Mouse (Mus musculus) liver, embryonic 12.5 days (tissue): ENCODE results near the gene Tomm22. TPM values are rescaled to one million over a fixed set of nuclear protein-coding genes. Genes with fewer than 3 reads are reported as not detected.

Experiments
- ATAC-seq: fragments of 200-750 bp; cut with Nextera tagmentation; 2 replicates; pipeline ENCODE4 v1.8.0; 2017; ENCODE audit warnings: moderate number of reproducible peaks, mild to moderate bottlenecking, moderate library complexity
- H3K27ac ChIP-seq: fragments of 300-500 bp; sonication (generic); 2 replicates; pipeline ENCODE4 v1.5.1; 2016; ENCODE audit warnings: mild to moderate bottlenecking
- H3K27me3 ChIP-seq: fragments of 300-500 bp; sonication (generic); replicated peaks from 2 replicates; pipeline ENCODE4 v1.6.1; 2016; ENCODE audit warnings: mild to moderate bottlenecking, moderate library complexity
- H3K36me3 ChIP-seq: fragments of 300-500 bp; sonication (generic); 2 replicates; pipeline ENCODE4 v1.6.1; 2016; ENCODE audit warnings: mild to moderate bottlenecking, moderate library complexity
- H3K4me1 ChIP-seq: fragments of 300-500 bp; sonication (generic); 2 replicates; pipeline ENCODE4 v1.6.1; 2016
- H3K4me2 ChIP-seq: fragments of 300-500 bp; sonication (generic); 2 replicates; pipeline ENCODE4 v1.6.1; 2016; ENCODE audit warnings: mild to moderate bottlenecking, moderate library complexity
- H3K4me3 ChIP-seq: fragments of 300-500 bp; sonication (generic); 2 replicates; pipeline ENCODE4 v1.5.1; 2016; ENCODE audit warnings: mild to moderate bottlenecking, moderate library complexity
- H3K9ac ChIP-seq: fragments of 300-500 bp; sonication (generic); 2 replicates; pipeline ENCODE4 v1.6.1; 2016; ENCODE audit warnings: mild to moderate bottlenecking, moderate library complexity
- H3K9me3 ChIP-seq: fragments of 300-500 bp; sonication (generic); replicated peaks from 2 replicates; pipeline ENCODE4 v1.6.1; 2016; ENCODE audit warnings: mild to moderate bottlenecking, moderate library complexity
- WGBS: fragments of 180-500 bp; shearing (Covaris S2); methylation state at CpG from one replicate; pipeline ENCODE4 v1.1.7; 2016; ENCODE audit not compliant: insufficient replicate concordance; 5-methylcytosine and 5-hydroxymethylcytosine counted together
- polyA plus RNA-seq: library from polyadenylated mRNA; unstranded; fragments of >200 nt; fragmentation: Nextera tagmentation; extraction: Ambion mirVana; gene quantifications from 2 replicates; pipeline ENCODE4 v1.2.1, GENCODE M21; 2016

The Tomm22 gene
- polyA plus RNA-seq, 1 experiment from 2014 or later: 209 TPM

DNA sequence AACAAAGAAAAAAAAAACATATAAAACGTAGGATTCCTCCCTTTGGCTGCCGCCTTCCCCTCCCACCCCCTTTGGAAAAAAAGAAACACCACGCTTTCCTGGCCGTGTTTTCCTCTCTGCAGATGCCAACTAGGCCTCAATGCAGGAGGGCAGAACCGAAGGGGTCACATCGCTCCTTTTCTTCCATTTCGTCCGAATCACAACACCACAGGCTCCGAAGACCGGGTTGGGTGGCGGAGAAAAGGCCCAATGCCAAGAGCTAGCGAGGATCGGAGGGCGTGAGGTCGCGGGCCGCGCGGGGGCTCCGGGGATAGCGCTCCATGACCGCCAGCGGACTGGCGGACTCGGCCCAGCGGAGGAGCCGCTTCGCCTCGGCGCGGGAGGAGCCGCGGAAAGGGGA is 16.5 kb downstream of the Tomm22 start:
- H3K27ac ChIP-seq: peak overlapping the region; percentile 96
- under 1% methylated on average over 33 of the region's 33 CpGs for WGBS
- H3K9me3 ChIP-seq: no peaks in the 10 kb centered on the region
- H3K4me1 ChIP-seq: peaks cover 70% of the 10 kb centered on the region
- ATAC-seq: no peak
- no peaks in the 10 kb centered on the region for H3K27me3 ChIP-seq
- peak overlapping the region; percentile 90 for H3K4me2 ChIP-seq
- H3K36me3 ChIP-seq: peaks cover 11% of the 10 kb centered on the region
- peak overlapping the region; percentile 96 for H3K4me3 ChIP-seq
- H3K9ac ChIP-seq: peak overlapping the region; percentile 98

DNA sequence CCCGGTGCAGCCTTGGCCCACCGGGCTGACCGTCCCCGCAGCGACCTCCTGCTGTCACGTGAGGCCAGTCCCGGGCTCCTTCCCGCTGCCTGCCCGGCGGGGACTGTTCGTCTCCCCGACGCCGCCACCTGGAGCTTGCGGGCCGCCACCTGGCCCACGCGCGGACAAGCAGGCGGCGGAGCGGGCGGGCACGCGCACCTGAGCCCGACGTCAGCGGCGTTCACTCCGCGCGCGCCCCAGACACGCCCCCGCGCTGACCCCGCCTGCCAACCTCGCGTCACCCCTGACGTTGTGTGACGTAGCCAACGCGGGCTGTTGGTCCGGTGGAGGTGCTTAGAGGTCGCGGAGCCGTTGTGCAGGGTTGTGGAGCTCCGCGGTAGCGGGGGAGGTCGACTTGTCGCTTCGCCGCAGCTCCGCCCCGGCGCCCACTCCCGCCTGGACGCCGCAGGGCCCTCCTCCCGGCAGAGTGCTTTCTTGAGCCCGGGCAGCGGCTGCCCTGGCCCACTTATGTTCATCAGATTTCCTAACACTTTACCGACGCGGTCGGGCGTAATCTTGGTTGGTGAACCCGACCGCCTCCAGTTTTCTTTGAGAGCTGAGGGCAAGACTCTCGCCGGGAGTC is 17.1 kb downstream of the Tomm22 start, which contains the start of gene Josd1:
TSS of gene Josd1 (minus strand) at position 274 of the 622 bp plus-strand sequence.
- H3K4me1 ChIP-seq: peaks cover 70% of the 10 kb centered on the region
- peak within 1 kb of the TSS; percentile 98 for H3K9ac ChIP-seq
- no peaks in the 10 kb centered on the region for H3K27me3 ChIP-seq
- peak; percentile 72 for ATAC-seq
- no peaks in the 10 kb centered on the region for H3K9me3 ChIP-seq
- H3K4me3 ChIP-seq: peak within 1 kb of the TSS; percentile 96
- H3K4me2 ChIP-seq: peak within 1 kb of the TSS; percentile 90
- peak within 1 kb of the TSS; percentile 96 for H3K27ac ChIP-seq
- WGBS: 0% methylated on average over 72 of the region's 72 CpGs
- peaks cover 9% of the 10 kb centered on the region for H3K36me3 ChIP-seq

DNA sequence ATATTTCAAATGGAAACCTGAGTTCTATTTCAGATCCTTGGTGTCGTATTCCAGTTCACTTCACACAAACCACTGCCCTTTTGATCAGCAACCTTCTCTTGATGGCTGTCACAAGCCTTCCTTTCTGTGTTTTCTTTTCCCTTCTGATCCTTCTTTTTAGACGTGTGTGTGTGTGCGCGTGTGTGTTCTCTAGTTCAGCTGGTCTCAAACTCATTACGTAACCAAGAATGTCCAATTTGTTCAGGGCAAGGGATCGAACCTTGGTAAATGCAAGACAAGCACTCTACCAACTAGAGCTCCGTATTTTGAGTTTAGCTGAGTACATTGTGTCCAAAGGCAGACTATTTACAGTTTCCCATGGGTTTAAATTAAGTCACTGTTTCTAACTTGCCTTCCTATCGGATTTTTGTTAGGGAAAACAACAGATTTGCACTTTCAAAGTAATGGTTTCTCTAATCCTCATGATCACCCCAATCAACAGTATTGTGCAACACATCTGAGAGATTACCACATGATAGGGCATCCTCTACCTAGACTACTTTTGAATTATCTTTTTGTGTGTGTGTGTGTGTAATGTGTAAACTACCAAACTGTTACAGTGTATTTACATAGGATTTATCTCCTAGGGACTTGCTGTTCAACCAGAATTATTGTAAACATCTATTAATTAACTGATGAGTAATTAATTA is 17.8 kb downstream of the Tomm22 start:
- peaks cover 5% of the 10 kb centered on the region for H3K36me3 ChIP-seq
- ATAC-seq: no peak
- H3K4me1 ChIP-seq: peaks cover 70% of the 10 kb centered on the region
- H3K4me2 ChIP-seq: peak overlapping the region; percentile 90
- H3K27me3 ChIP-seq: no peaks in the 10 kb centered on the region
- peak overlapping the region; percentile 96 for H3K4me3 ChIP-seq
- H3K9me3 ChIP-seq: no peaks in the 10 kb centered on the region
- peak overlapping the region; percentile 98 for H3K9ac ChIP-seq
- H3K27ac ChIP-seq: peak overlapping the region; percentile 96
- WGBS: 8% methylated on average over 8 of the region's 8 CpGs

DNA sequence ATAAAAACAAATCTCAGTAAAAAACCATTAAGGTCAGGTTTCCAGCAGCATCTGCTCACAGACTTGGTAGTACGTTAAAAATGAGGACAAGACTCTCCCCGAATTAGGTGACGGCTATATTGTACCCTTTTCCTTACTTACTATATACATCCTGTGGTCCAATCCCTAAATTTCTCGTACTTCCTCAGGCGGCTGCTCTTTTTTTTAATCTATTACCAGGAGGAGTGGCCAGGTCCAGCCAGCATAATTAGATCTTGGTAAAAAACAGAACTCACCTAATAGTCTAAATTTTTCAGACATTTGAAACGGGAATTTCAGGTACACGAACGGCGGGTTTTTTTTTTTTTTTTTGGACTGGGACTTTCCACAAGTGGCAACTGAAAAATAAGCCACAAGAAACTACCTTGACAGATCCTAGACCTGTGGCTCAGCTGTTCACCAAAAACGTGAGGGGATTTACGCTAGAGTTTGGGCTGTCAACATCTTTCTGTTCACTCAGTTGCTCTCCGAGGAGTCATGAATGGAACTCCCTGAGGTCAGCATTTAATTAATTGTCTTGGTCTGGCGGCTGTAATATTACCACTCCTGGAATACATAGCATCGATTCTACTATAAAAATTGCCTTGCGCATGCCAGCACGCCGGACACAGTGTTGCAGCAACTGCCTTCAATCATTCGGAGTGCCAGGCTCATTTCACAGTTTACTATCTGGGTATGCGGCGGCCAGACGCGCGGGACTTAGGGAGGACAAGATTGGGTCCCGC is 19.2 kb downstream of the Tomm22 start:
- WGBS: 18% methylated on average over 24 of the region's 24 CpGs

DNA sequence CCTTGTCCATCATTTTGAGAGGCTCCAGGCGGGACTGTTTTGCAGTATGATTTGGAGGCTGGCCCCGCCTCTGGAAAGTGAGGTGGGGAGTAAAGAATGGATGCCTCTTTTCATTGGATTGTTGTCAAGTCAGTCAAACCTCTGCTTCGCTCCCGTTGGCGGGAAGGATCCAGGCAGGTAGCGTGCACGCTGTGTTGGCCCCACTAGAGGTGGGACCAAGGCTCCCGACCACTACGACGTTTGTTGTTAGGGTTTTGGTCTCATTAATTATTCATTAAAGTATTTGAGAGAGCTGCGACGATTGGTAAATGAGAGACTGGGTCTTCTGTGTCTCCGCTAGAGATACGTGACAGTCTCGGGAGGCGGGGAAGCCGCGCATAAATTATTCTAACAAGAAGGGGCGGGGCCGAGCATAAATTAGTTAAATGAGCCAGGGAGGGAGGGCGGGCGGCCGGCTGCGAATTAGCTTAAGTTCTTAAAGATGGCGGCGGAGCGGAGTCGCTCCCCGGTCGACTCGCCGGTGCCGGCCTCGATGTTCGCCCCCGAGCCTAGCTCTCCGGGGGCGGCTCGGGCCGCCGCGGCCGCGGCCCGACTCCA is 19.9 kb downstream of the Tomm22 start, which contains the start of gene Gtpbp1:
TSS of gene Gtpbp1 (plus strand) at position 420 of the 597 bp plus-strand sequence.
- peak within 1 kb of the TSS; percentile 85 for H3K4me2 ChIP-seq
- H3K27ac ChIP-seq: peak within 1 kb of the TSS; percentile 95
- under 1% methylated on average over 45 of the region's 45 CpGs for WGBS
- peaks cover 10% of the 10 kb centered on the region for H3K36me3 ChIP-seq
- ATAC-seq: peak; percentile 88
- H3K4me1 ChIP-seq: peaks cover 70% of the 10 kb centered on the region
- no peaks in the 10 kb centered on the region for H3K27me3 ChIP-seq
- no peaks in the 10 kb centered on the region for H3K9me3 ChIP-seq
- H3K4me3 ChIP-seq: peak within 1 kb of the TSS; percentile 91
- peak within 1 kb of the TSS; percentile 97 for H3K9ac ChIP-seq

More for the DNA sequence above, 19.2 kb downstream of the Tomm22 start:
- Histone ChIP-seq H3K27me3 (no peaks in the 10 kb centered on the region), H3K9me3 (no peaks in the 10 kb centered on the region), H3K9ac (peak overlapping the region; percentile 71), H3K4me2 (peak overlapping the region; percentile 85), H3K36me3 (peaks cover 4% of the 10 kb centered on the region), H3K27ac (peak overlapping the region; percentile 95), H3K4me1 (peaks cover 70% of the 10 kb centered on the region), H3K4me3 (peak overlapping the region; percentile 91)
- no peak for ATAC-seq

DNA sequence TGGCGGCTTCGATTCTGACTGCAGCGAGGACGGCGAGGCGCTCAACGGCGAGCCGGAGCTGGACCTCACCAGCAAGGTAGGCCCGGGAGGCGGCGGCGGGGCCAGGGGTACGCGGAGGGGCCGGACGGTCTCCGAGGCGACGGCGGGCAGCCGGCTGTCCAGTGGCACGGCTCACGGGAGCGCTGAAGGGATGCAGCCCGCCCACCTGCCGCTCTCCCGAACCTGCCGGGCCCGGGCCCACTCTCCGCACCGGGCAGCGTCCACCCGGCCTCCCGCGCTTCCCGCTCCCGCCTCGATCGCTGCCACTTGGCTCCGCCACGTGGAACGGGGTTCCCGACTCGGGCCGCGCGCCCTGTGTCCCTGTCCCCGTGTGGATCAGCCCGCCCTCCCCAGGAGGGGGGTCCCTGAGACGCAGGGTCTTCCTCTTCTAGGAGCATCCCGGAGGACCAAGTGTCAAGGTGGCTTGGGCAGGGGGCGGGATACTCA is 20.4 kb downstream of the Tomm22 start:
- no peak for ATAC-seq
- Histone ChIP-seq H3K36me3 (peaks cover 16% of the 10 kb centered on the region), H3K27ac (peak overlapping the region; percentile 95), H3K27me3 (no peaks in the 10 kb centered on the region), H3K9me3 (no peaks in the 10 kb centered on the region), H3K9ac (peak overlapping the region; percentile 97), H3K4me3 (peak overlapping the region; percentile 91), H3K4me1 (peaks cover 70% of the 10 kb centered on the region), H3K4me2 (peak overlapping the region; percentile 85)
- under 1% methylated on average over 53 of the region's 53 CpGs for WGBS

DNA sequence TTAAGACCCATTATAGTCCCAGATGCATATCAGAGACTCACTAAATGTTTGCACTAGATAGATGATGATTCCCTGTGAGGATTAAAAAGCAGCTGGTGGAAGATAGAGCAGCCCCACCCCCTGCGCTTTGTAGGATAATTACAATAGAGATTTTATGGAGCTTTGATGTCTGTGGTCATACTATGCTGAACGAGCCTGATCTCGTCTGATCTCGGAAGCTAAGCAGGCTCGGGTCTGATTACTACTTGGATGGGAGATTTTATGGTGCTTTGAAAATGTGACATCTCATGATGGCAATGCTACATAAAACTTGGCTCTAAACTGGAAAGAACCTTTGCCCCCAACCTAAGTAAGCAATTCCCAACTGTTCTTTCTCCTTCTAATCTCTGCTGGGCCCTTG is 21.7 kb downstream of the Tomm22 start:
- Histone ChIP-seq H3K27me3 (no peaks in the 10 kb centered on the region), H3K4me2 (peak overlapping the region; percentile 85), H3K9me3 (no peaks in the 10 kb centered on the region), H3K9ac (peak overlapping the region; percentile 97), H3K4me3 (peak overlapping the region; percentile 91), H3K27ac (peak overlapping the region; percentile 95), H3K4me1 (peaks cover 78% of the 10 kb centered on the region), H3K36me3 (peaks cover 29% of the 10 kb centered on the region)
- no peak for ATAC-seq
- WGBS: 46% methylated on average over 5 of the region's 5 CpGs

DNA sequence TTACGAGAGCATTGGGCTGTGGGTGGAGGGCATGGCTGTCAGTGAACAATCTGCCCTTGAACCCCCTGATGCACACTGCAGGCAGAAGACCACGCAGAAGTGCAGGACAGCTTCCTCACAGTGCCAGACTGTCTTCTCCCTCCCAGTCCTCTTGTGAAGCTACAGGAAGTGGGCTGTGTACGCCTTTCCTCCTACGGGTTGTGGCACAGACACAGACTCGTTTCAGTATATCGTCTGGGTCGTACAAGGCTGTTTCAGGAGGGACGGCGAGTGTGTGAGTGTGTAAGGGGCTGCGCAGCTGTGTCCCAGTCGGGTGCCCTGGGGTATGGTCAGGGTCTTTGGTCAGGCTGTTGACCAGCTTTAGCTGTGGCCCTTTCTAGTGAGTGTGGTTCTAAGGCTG is 23.1 kb downstream of the Tomm22 start:
- Histone ChIP-seq H3K9me3 (no peaks in the 10 kb centered on the region), H3K27me3 (no peaks in the 10 kb centered on the region), H3K9ac (peak overlapping the region; percentile 97), H3K4me3 (peak overlapping the region; percentile 91), H3K27ac (peak overlapping the region; percentile 95), H3K4me2 (peak overlapping the region; percentile 85), H3K36me3 (peaks cover 39% of the 10 kb centered on the region), H3K4me1 (peaks cover 83% of the 10 kb centered on the region)
- no peak for ATAC-seq
- WGBS: 17% methylated on average over 11 of the region's 11 CpGs

DNA sequence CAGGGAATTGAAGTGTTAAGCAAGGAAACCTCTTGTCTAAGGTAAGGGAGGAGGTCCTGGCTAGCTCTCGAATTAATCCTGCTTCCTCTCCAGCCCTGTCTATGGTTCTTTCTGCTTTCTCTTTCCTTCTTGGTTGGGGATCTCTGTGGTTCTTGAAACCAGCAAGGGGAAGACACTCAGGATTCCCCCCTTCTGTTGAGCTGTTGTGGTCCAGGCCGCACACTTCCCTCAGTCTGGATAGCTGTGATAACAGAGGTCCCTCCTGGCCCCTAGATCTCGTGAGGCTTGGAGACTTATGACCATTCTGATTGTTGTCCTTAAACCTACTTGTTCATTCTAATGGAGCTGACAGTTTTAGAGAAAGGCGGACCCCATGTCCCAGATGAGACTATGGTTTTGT is 23.9 kb downstream of the Tomm22 start:
- WGBS: 19% methylated on average over 4 of the region's 4 CpGs
- Histone ChIP-seq H3K27me3 (no peaks in the 10 kb centered on the region), H3K4me3 (peak overlapping the region; percentile 91), H3K9ac (peak overlapping the region; percentile 97), H3K9me3 (no peaks in the 10 kb centered on the region), H3K4me2 (peak overlapping the region; percentile 85), H3K4me1 (peaks cover 82% of the 10 kb centered on the region), H3K36me3 (peaks cover 46% of the 10 kb centered on the region), H3K27ac (peak overlapping the region; percentile 95)
- ATAC-seq: peak; percentile 46

DNA sequence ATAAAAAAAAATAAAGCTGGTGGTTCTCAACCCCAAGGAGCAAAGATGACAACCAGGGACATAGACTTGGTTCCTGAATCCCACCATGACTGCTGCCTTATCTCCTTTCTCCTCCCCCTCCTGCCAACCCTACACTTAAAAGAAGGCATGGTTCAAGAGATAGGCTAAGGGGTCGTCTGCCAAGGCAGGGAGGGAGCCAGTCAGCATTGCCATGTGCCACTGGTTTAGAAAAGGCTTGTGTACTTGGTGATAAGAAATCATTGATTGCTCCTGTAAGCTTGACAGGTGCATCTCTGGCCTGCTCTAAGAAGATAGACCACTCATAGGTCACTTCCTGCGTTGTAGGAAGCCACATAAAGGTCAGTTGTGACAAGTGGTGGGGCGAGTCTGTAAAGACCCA is 24.9 kb downstream of the Tomm22 start:
- H3K36me3 ChIP-seq: peaks cover 48% of the 10 kb centered on the region
- H3K4me1 ChIP-seq: peaks cover 77% of the 10 kb centered on the region
- H3K4me2 ChIP-seq: peak overlapping the region; percentile 85
- no peaks in the 10 kb centered on the region for H3K9me3 ChIP-seq
- 12% methylated on average over 3 of the region's 3 CpGs for WGBS
- H3K27ac ChIP-seq: peak overlapping the region; percentile 95
- H3K4me3 ChIP-seq: peak overlapping the region; percentile 91
- peak overlapping the region; percentile 97 for H3K9ac ChIP-seq
- H3K27me3 ChIP-seq: no peaks in the 10 kb centered on the region
- ATAC-seq: peak; percentile 58

DNA sequence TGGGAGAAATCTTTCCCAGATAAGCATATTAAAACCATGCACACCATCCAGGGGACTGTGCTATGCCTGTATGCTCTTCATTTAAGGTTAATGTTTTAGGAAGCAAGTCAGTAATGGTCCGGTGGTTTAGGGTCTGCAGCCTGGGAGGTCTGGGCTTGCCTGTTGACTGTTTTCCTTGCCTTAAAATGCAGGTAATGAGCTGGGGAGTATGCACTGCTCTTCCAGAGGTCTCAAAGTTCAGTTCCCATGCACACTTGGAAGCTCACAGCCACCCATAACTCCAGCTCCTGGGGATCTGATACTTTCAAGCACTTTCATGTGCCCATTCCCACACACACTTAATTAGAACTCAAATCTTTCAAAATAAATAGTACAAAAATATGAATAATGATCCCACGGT is 25.8 kb downstream of the Tomm22 start:
- Histone ChIP-seq H3K9me3 (no peaks in the 10 kb centered on the region), H3K4me1 (peaks cover 77% of the 10 kb centered on the region), H3K4me2 (peak overlapping the region; percentile 85; the same call in 1 of the 2 replicates), H3K4me3 (no peak overlapping the region), H3K9ac (peak overlapping the region; percentile 40; the same call in 1 of the 2 replicates), H3K27me3 (no peaks in the 10 kb centered on the region), H3K27ac (peak overlapping the region; percentile 95), H3K36me3 (peaks cover 48% of the 10 kb centered on the region)
- 79% methylated on average over 2 of the region's 2 CpGs for WGBS
- ATAC-seq: no peak
